Mouse (Mus musculus) heart, embryonic 12.5 days (tissue): ENCODE results near the gene Olfr316. TPM values are rescaled to one million over a fixed set of nuclear protein-coding genes. Genes with fewer than 3 reads are reported as not detected.
"Not testable (repeated sequence)": the region's sequence is repeated elsewhere in the genome, so short reads cannot be mapped to it uniquely, and the experiment has no call there.

Source experiments
- ATAC-seq: fragments of 200-750 bp; cut with Nextera tagmentation; 2 replicates; pipeline ENCODE4 v1.8.0; 2017; ENCODE audit warnings: moderate TSS enrichment, moderate library complexity; ENCODE audit not compliant: insufficient number of reproducible peaks, low FRiP score
- H3K27ac ChIP-seq: fragments of 300-500 bp; sonication (generic); 2 replicates; pipeline ENCODE4 v1.5.1; 2016; ENCODE audit warnings: mild to moderate bottlenecking, moderate library complexity; ENCODE audit not compliant: poor library complexity, severe bottlenecking
- H3K27me3 ChIP-seq: fragments of 300-500 bp; sonication (generic); replicated peaks from 2 replicates; pipeline ENCODE4 v1.6.1; 2016; ENCODE audit warnings: mild to moderate bottlenecking, moderate library complexity
- H3K36me3 ChIP-seq: fragments of 300-500 bp; sonication (generic); 2 replicates; pipeline ENCODE4 v1.6.1; 2016; ENCODE audit warnings: mild to moderate bottlenecking, moderate library complexity
- H3K4me1 ChIP-seq: fragments of 300-500 bp; sonication (generic); replicated peaks from 2 replicates; pipeline ENCODE4 v1.6.1; 2016; ENCODE audit warnings: mild to moderate bottlenecking
- H3K4me2 ChIP-seq: fragments of 300-500 bp; sonication (generic); 2 replicates; pipeline ENCODE4 v1.6.1; 2016; ENCODE audit warnings: mild to moderate bottlenecking, moderate library complexity
- H3K4me3 ChIP-seq: fragments of 300-500 bp; sonication (generic); 2 replicates; pipeline ENCODE4 v1.5.1; 2016; ENCODE audit warnings: mild to moderate bottlenecking
- H3K9ac ChIP-seq: fragments of 300-500 bp; sonication (generic); 2 replicates; pipeline ENCODE4 v1.6.1; 2016; ENCODE audit warnings: mild to moderate bottlenecking, moderate library complexity
- H3K9me3 ChIP-seq: fragments of 300-500 bp; sonication (generic); replicated peaks from 2 replicates; pipeline ENCODE4 v1.6.1; 2016; ENCODE audit warnings: mild to moderate bottlenecking, moderate library complexity
- WGBS: fragments of 180-500 bp; shearing (Covaris S2); methylation state at CpG from one replicate; pipeline ENCODE4 v1.1.7; 2016; 5-methylcytosine and 5-hydroxymethylcytosine counted together
- polyA plus RNA-seq: library from polyadenylated mRNA; unstranded; fragments of >200 nt; fragmentation: Nextera tagmentation; extraction: Ambion mirVana; gene quantifications from 2 replicates; pipeline ENCODE4 v1.2.1, GENCODE M21; 2016

The Olfr316 gene
- polyA plus RNA-seq = not detected in 2 replicates

- Histone ChIP-seq H3K4me2 (no peak within 1 kb of the TSS), H3K36me3 (no peaks in the 10 kb centered on the region), H3K27me3 (no peaks in the 10 kb centered on the region), H3K4me1 (no peaks in the 10 kb centered on the region), H3K9ac (no peak within 1 kb of the TSS), H3K4me3 (no peak within 1 kb of the TSS), H3K27ac (no peak within 1 kb of the TSS), H3K9me3 (0 out of 2 replicates have a peak, but pooled peaks cover 2% of the 10 kb centered on the region)
- 83% methylated on average over 2 of the region's 2 CpGs for WGBS
- no peak for ATAC-seq
Measured at GRCm38 (mm10) chr11:58752434-58752833, at the start of gene Olfr316. Gene Olfr316 (plus strand): TSS chr11:58752734.

- 75% methylated on average over 11 of the region's 11 CpGs for WGBS
- H3K36me3 ChIP-seq = no peaks in the 10 kb centered on the region
- H3K4me2 ChIP-seq = no peak overlapping the region
Measured at GRCm38 (mm10) chr11:58709086-58709485, 43.4 kb upstream of the Olfr316 start.

DNA sequence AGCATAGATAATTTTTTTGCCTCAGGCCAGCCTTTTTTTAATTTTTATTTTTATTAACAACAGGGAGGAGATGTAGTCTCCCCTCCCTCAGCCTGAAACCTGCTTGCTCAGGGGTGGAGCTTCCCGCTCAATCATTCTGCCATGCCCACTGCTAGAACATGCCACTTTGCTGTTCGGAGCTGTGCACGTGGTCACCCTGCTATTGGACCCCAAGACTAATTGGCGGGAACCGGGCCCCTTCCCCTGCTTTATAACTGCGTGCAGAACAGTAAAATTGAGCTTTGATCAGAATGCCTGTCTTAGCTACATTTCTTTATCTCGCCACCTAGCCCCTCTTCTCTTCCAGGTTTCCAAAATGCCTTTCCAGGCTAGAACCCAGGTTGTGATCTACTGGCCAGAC, 34.8 kb upstream of the Olfr316 start:
- H3K4me2 ChIP-seq, H3K4me3 ChIP-seq, H3K4me1 ChIP-seq, H3K36me3 ChIP-seq, H3K9ac ChIP-seq, H3K27ac ChIP-seq, H3K9me3 ChIP-seq, ATAC-seq, H3K27me3 ChIP-seq: not testable (repeated sequence)
- 87% methylated on average over 7 of the region's 7 CpGs for WGBS

More at GRCm38 (mm10) chr11:58709086-58709485, 43.4 kb upstream of the Olfr316 start:
- no peak for ATAC-seq
- Histone ChIP-seq H3K9ac (no peak overlapping the region), H3K27ac (no peak overlapping the region), H3K9me3 (no peaks in the 10 kb centered on the region), H3K4me1 (no peaks in the 10 kb centered on the region), H3K27me3 (no peaks in the 10 kb centered on the region), H3K4me3 (no peak overlapping the region)

DNA sequence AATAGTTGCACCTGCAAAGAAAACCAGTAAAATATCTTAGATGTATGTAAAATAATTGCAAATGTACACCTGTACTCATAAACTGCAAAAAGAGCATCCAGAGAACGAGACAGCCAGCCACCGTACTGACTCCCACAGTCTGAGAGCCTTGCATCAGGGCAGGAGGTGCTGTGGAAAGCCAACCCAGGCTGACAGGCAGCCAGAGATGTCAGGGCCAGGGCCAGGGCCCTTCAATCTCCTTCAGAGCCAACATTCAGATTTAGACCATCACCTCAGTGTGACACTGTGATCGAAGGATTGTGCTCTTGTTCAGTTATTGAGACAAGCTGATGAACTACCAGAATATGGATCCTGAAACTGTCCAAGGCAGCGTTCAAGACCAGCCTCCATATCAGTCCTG, 32.8 kb upstream of the Olfr316 start:
- Histone ChIP-seq H3K4me1 (no peaks in the 10 kb centered on the region), H3K4me2 (no peak overlapping the region), H3K36me3 (no peaks in the 10 kb centered on the region), H3K27ac (no peak overlapping the region), H3K9ac (no peak overlapping the region), H3K9me3 (no peaks in the 10 kb centered on the region), H3K27me3 (no peaks in the 10 kb centered on the region), H3K4me3 (no peak overlapping the region)
- no peak for ATAC-seq
- whole genome bisulfite sequencing = 78% methylated on average over 4 of the region's 4 CpGs

DNA sequence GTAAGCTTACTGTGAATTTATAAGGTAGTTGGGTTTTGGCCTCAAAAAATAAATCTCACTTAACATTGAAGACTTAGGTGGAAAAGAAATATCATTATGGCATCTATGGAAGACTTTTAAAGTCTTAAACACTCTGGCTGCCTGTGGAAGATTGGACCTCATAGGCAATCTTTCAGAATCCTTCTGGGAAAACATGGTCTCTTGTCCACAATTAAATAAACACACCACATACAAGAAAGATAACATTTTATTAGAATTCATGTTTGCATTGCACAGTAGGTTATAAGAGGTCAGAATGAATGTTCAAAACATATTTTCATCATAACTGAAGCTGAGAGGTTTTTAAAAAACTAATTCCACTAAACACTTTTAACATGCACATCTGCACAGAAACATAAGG, 28.6 kb upstream of the Olfr316 start, which contains the start of gene Olfr318:
Gene Olfr318, minus strand, starts transcription at position 101 of the 400 bp plus-strand sequence.
- no peak within 1 kb of the TSS for H3K27ac ChIP-seq
- no peaks in the 10 kb centered on the region for H3K36me3 ChIP-seq
- no peak for ATAC-seq
- no peaks in the 10 kb centered on the region for H3K4me1 ChIP-seq
- H3K9me3 ChIP-seq = 0 out of 2 replicates have a peak, but pooled peaks cover 3% of the 10 kb centered on the region
- H3K4me2 ChIP-seq = no peak within 1 kb of the TSS
- H3K27me3 ChIP-seq = no peaks in the 10 kb centered on the region
- no peak within 1 kb of the TSS for H3K4me3 ChIP-seq
- no peak within 1 kb of the TSS for H3K9ac ChIP-seq

DNA sequence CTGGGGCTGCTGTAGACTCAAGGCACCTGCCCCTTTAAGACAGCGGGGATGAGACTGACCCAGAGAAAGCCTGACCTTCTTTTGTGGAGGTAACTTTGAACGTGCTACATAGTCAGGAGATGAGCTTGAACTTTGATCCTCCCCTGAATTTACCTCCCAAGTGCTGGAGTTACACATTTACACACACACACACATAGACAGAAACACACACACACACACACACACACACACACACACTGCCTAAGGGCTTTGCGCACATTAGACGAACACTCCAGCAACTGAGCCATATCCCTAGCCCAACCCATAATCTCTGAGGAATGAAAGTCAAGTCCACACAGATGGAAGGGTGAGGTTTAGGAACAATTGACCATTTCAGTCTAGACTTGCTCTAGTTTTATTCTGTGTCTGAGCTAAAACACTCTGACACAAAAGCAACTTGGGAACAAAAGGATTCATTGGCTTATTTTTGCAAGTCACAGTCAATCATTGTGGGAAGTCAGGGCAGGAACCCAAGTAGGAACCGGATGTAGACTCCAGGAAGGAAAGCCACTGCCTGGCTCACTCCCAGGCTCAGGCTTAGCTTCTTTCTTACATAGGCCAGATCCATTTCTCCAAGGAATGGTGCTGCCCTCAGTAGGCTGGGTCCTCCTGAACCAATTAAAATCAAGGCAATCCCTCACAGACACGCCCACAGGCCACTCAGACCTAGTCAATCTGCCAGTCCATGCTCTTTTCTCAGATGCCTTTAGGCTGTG, 24.5 kb upstream of the Olfr316 start:
- H3K4me3 ChIP-seq, ATAC-seq, H3K9ac ChIP-seq, H3K27me3 ChIP-seq, H3K36me3 ChIP-seq, H3K4me2 ChIP-seq, H3K9me3 ChIP-seq, H3K4me1 ChIP-seq, H3K27ac ChIP-seq: not testable (repeated sequence)
- WGBS = 73% methylated on average over 6 of the region's 6 CpGs

DNA sequence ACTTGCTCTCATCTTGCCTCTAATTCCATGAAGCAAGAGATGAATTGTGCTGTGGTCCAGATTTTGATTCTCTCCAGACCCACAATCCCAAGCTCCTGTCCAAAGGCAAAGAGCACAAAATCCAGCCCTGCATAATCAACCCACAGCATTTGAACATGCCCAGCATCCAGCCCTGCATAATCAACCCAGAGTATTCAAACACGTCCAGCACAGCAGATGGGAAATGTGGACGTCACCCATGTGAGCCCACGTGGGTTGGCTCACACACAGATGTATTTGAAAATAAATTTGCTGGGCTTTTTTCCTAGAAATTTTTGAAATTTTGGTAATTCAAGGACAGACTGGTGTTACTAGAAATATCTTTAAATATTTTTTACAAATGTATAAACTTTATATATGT, 19.2 kb upstream of the Olfr316 start:
- Histone ChIP-seq H3K27ac (no peak overlapping the region), H3K4me3 (no peak overlapping the region), H3K27me3 (no peaks in the 10 kb centered on the region), H3K9me3 (no peaks in the 10 kb centered on the region), H3K4me1 (no peaks in the 10 kb centered on the region), H3K9ac (no peak overlapping the region), H3K36me3 (no peaks in the 10 kb centered on the region), H3K4me2 (no peak overlapping the region)
- WGBS = 54% methylated on average over 3 of the region's 3 CpGs
- no peak for ATAC-seq

GRCm38 (mm10) chr11:58738792-58739262, 13.7 kb upstream of the Olfr316 start, which contains the start of gene Olfr317:
Gene Olfr317 (minus strand): TSS chr11:58739212.
- Histone ChIP-seq H3K4me1 (no peaks in the 10 kb centered on the region), H3K4me2 (no peak within 1 kb of the TSS), H3K4me3 (no peak within 1 kb of the TSS), H3K27me3 (no peaks in the 10 kb centered on the region), H3K27ac (no peak within 1 kb of the TSS), H3K36me3 (no peaks in the 10 kb centered on the region), H3K9ac (no peak within 1 kb of the TSS), H3K9me3 (no peaks in the 10 kb centered on the region)
- WGBS = 61% methylated on average over 4 of the region's 4 CpGs
- no peak for ATAC-seq

DNA sequence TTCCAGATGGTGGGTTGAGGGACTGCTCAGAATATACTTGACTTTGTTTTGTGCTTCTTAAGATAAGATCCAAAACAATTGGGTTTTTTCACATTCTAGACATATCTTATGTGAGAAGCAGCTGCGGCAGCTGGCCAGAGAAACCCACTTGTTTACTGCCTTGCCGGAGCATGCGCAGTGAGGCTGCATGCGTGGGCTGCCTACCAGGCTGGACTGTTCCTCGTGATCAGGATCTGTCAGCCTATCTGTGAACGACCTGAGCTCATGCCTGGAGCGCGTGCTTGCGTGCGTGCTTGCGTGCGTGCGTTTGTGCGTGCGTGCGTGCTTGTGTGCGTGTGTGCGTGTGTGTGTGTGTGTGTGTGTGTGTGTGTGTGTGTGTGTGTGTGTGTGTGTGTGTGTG, 1.4 kb upstream of the Olfr316 start:
- H3K27ac ChIP-seq, H3K9ac ChIP-seq, H3K36me3 ChIP-seq, ATAC-seq, H3K4me3 ChIP-seq, H3K4me1 ChIP-seq, H3K9me3 ChIP-seq, H3K4me2 ChIP-seq, H3K27me3 ChIP-seq: not testable (repeated sequence)
- 71% methylated on average over 18 of the region's 18 CpGs for WGBS

- Histone ChIP-seq H3K9me3 (no peaks in the 10 kb centered on the region), H3K4me3 (no peak within 1 kb of the TSS), H3K27me3 (no peaks in the 10 kb centered on the region), H3K36me3 (no peaks in the 10 kb centered on the region), H3K4me1 (no peaks in the 10 kb centered on the region), H3K4me2 (no peak within 1 kb of the TSS), H3K27ac (no peak within 1 kb of the TSS), H3K9ac (no peak within 1 kb of the TSS)
- ATAC-seq = no peak
Measured at GRCm38 (mm10) chr11:58772888-58773287, 20.4 kb downstream of the Olfr316 start, which contains the start of gene Olfr315. Gene Olfr315 (plus strand): TSS chr11:58773188.

GRCm38 (mm10) chr11:58782480-58783089, 30.1 kb downstream of the Olfr316 start, which contains the start of gene Olfr314:
Gene Olfr314 (plus strand): TSS chr11:58782952.
- no peaks in the 10 kb centered on the region for H3K36me3 ChIP-seq

More at GRCm38 (mm10) chr11:58782480-58783089, 30.1 kb downstream of the Olfr316 start, which contains the start of gene Olfr314:
- ATAC-seq = no peak
- Histone ChIP-seq H3K4me2 (no peak within 1 kb of the TSS), H3K9me3 (no peaks in the 10 kb centered on the region), H3K27ac (no peak within 1 kb of the TSS), H3K4me1 (peaks cover 4% of the 10 kb centered on the region), H3K27me3 (no peaks in the 10 kb centered on the region), H3K4me3 (no peak within 1 kb of the TSS), H3K9ac (no peak within 1 kb of the TSS)
- 53% methylated on average over 6 of the region's 6 CpGs for WGBS
